Mouse (Mus musculus): Measurements from ENCODE around the gene C1ql3. TPM values are rescaled to one million over a fixed set of nuclear protein-coding genes. Genes with fewer than 3 reads are reported as not detected.

C1ql3 gene
- total RNA-seq, 2 experiments from 2014 or later: not detected

GRCm38 (mm10) chr2:12956703-12957424, 54.7 kb downstream of the C1ql3 start:
- ATAC-seq (replicated peaks; ENCODE audit: low FRiP score, low TSS enrichment, poor library complexity, severe bottlenecking): no peak

Other genes with a start within 250 kb of the C1ql3 start
- 9.5 and 13.7 TPM in 2 replicates for gene Pter, start 87.8 kb downstream of the C1ql3 start, total RNA-seq (2014; fragmentation: Nextera tagmentation)
- 6.1 and 16.7 TPM in 2 replicates for gene Pter, start 87.8 kb downstream of the C1ql3 start, total RNA-seq (2017)